Mouse (Mus musculus) layer of hippocampus, adult 9-11 months (tissue): ENCODE data around the gene Arhgef10l.
A peak's percentile ranks its signal among the peaks of the same experiment; 100 is the strongest.

Source experiments
- DNase-seq: peaks from one replicate; pipeline ENCODE4 v3.0.0; 2022

The Arhgef10l gene

DNA sequence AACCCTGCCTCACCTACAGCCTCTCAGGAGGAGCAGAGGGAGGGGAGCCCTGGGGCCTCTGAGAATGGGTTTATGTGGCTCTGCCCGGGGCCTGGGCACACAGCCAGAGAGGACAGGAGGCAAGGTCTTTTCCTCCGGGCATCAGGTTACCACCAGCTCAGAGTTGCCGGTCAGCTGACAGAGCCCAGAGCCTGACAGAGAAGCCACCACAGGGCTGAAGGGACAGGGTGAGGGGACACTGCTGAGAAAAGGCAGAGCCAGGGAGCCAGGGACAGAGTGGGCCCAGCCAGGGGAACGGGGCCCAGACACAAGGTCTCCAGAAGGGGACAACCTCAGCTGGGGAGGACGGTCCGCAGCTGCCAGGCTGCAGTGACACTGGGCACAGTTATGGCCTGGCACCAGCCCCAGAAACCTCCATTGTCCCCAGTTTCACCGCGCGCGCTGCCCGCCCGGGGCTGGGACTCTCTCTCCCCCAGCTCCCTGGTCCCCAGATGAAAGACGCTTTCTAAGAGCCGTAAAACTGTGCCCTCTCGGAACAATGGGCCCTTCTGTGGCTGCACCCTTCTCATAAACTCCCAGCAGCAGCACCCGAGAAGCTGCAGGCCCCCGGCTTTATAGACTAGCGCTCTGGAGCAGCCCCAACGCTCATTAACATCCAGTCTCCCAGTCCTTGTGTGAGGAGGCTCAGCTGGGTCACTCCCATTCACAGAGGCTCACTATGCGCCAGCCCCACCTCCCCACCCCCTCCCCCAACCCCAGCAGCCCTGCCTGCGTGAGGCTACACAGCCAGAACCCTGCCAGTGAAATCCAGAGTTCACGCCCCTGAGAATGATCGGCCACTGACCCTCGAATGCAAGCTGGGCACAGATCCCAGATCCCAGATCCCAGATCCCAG lies 7.9 kb downstream of the Arhgef10l start:
- peak; percentile 92 for DNase-seq

- no peak for DNase-seq
These were observed 9.3 kb downstream of the Arhgef10l start for GRCm38 (mm10) chr4:140656529-140656928.

GRCm38 (mm10) chr4:140654798-140655197 lies 11.0 kb downstream of the Arhgef10l start:
- DNase-seq, result no peak

GRCm38 (mm10) chr4:140653835-140654583 lies 11.8 kb downstream of the Arhgef10l start:
- no peak for DNase-seq

DNA sequence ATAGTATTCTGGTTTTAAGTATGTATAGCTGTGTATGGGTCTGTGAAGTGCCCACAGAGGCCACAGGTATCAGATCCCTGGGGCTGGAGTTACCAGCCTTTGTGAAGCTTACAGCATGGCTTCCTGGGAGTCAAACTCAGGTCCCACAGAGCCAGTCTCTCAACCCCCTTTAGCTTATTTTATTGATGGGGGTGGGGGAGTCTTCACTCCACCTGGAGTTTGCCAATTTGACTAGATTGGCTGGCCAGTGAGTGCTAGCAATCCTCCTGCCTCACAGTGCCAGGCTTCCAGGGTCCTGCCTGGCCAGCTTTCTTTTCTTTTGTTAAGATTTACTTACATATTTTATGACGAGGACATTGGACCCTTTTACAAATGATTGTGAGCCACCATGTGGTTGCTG lies 16.1 kb downstream of the Arhgef10l start:
- DNase-seq, result no peak

DNA sequence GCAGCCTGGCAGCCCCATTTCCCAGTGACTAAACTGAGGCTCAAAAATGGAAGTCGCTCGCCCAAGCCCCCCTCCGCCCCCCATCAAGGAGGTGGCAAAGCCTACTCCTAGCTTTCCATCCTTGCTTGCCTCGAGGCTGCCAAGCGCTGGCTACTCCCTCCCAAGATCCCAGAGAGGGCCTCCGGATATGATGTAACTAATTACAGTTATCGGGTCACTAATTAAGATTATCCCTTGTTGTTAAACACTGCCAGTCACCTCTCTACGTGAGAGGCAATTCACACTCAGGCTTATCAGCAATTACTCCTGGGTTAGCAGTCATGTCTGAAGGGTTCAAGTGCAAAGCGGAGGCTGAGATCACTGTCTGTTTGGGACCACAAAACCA lies 16.6 kb downstream of the Arhgef10l start:
- no peak for DNase-seq

- no peak for DNase-seq
These were observed 17.2 kb downstream of the Arhgef10l start for GRCm38 (mm10) chr4:140648443-140649206.

DNA sequence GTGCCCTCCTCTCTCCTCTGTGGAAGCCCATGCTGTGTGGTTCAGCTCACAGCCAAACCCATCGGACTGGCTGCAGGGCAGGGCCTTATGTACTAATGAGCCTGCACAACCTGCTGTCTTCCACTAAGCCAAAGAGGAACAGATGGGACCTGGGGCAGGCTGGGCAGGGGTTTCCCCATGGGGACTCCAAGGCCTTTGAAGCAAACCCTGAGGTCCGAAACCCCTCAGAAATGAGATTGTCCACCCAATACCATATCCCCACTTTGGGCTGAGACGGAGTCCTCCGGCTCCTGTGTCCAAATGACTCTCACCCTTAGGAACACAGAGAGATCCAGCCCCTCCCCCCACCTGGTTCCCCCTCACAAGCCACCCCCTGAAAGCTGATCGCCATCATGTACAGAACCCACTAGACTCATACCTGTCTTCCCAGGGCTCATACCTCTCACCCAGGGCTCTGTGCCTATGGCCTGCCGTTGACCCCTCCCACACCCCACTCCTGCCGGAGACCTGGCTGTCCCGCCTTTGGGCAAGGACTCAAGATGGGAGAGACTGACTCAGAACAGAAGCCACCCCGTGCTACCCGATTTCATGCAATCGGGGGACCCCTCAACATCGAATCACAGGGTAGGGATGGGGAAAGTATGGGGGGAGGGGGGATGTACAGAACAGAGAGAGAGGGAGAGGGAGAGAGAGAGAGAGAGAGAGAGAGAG lies 17.9 kb downstream of the Arhgef10l start:
- no peak for DNase-seq

DNA sequence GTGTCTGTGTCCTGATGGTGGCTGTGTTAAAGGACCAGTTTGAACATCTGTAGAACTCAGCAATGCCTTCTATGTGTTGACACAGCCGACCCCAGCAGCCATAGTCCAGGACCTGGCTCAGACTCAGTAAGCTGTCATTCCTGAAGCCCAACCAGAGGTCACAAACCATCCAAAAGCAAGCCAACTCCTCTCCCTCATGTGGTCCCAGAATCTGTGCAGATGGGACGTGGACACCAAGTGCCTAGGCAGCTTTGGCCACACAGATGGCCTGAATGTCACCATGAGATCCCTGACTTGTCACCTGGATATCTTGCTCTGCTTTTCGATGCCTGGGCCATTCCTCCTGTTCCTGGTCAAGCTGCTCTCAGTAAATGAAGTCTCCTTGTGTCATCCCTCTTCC lies 20.2 kb downstream of the Arhgef10l start:
- DNase-seq, result no peak

DNA sequence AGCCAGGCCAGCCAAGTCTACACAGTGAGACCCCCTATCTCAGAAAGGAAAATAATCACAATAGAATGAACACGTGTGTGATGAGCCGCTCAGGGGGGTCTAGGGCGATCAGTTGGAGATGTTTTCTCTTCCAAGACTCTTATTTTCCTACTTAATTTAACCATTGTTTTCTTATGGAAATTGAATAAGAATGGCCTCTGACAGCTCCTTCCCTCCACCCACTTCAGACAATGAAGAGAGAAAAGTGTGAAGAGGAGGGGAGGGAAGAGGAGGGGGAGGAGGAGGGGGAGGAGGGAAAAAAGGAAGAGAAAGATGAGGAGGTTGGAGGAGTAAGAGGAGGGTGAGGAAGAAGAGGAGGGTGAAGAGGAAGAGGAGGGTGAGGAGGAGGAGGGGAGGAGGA lies 21.1 kb downstream of the Arhgef10l start:
- no peak for DNase-seq

DNA sequence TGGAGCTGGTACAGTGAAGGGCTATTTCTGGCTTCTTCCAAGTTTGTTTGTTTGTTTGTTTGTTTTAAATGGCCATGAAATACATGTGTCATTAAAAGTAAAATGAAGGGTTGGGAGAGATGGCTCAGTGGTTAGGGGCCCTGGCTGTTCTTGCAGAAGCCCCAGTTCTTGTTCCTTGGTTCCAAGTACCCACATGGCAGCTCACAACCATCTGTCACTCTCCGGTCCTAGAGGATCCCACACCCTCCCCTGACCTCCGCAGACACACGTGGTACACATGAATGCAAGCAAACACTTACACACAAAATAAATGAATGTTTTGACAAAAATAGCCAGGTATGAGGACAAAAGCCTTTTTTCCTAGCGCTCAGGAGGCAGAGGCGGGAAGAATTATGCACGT lies 21.5 kb downstream of the Arhgef10l start:
- DNase-seq, result no peak

DNA sequence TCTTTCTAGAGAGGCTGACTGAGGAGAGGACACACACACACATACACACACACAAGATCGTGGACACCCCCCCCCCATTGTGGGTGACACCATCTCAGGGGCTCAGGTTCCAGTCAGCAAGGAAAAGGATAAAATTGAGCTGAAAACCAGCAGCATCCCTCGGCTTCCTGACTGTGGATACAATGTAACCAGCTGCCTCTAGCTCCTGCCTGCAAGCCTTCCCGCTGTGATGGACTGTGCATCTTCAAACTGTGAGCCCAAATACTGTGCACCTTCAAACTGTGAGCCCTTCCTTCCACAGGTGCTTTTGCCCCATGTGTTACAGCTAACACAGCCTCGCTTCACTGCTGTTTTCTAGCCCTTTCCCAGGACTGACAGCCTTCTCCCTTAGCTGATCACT lies 23.4 kb downstream of the Arhgef10l start:
- DNase-seq, result no peak

GRCm38 (mm10) chr4:140641414-140641918 lies 24.3 kb downstream of the Arhgef10l start:
- peak; percentile 69 for DNase-seq

GRCm38 (mm10) chr4:140640668-140641067 lies 25.1 kb downstream of the Arhgef10l start:
- DNase-seq, result no peak

GRCm38 (mm10) chr4:140640242-140640523 lies 25.6 kb downstream of the Arhgef10l start:
- no peak for DNase-seq

- no peak for DNase-seq
These were observed 26.2 kb downstream of the Arhgef10l start for GRCm38 (mm10) chr4:140639431-140640241.

GRCm38 (mm10) chr4:140638591-140638990 lies 27.2 kb downstream of the Arhgef10l start:
- no peak for DNase-seq

- DNase-seq, result no peak
These were observed 28.5 kb downstream of the Arhgef10l start for GRCm38 (mm10) chr4:140637269-140637668.

- DNase-seq, result no peak
These were observed 29.4 kb downstream of the Arhgef10l start for GRCm38 (mm10) chr4:140636312-140636996.

DNA sequence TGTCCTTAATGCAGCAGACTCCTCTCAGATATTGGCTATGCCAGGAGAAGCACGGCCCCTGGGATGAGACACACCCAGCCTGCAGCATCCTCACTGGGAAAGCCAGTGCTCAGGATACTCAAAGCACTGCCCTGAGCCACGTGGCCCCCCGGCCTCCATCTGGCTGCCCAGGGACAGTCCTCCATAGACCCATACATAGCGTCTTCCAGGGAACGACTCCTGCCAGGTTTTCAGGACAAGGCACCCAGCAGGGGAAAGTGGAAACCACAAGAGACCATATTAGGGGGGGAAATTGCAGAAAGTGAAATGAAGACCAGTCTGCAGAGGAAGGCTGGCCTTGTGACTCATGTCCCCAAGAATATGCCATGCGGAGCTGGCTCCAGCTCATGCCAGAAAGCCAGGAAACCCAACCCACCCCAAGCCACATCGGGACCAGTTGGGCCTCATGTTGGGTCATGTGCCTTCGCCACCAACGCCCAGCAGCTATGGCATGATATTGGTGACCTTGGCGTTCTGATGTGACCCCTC lies 30.9 kb downstream of the Arhgef10l start:
- DNase-seq, result no peak
